Mouse (Mus musculus) bone marrow, adult 2 months (tissue): ENCODE measurements at regions not wholly inside any gene's neighbourhood (a gene's known extent, or its start where the extent isn't known, plus 50 kb on each side); places are given as distances from the start of the nearest gene placed in this dataset.

Experiments used
- H3K27ac ChIP-seq: fragments of 200-500 bp; 2 replicates; pipeline ENCODE4 v1.5.1; 2012; ENCODE audit warnings: low read depth, mild to moderate bottlenecking, control low read depth, inconsistent platforms, low read length; ENCODE audit not compliant: control insufficient read depth, poor library complexity, insufficient read depth
- H3K4me1 ChIP-seq: fragments of 200-500 bp; 2 replicates; pipeline ENCODE4 v1.6.1; 2011; ENCODE audit warnings: low read length; ENCODE audit not compliant: control insufficient read depth, insufficient read depth
- H3K4me3 ChIP-seq: fragments of 200-500 bp; replicated peaks from 2 replicates; pipeline ENCODE3; 2011; ENCODE audit warnings: mild to moderate bottlenecking, low read depth, low read length, control low read depth; ENCODE audit not compliant: control insufficient read depth
- CTCF ChIP-seq: fragments of 200-500 bp; IDR thresholded peaks from 2 replicates; pipeline ENCODE4 v1.5.1; 2011; ENCODE audit warnings: low read length, control low read depth; ENCODE audit not compliant: control insufficient read depth, insufficient read depth
- POLR2A ChIP-seq: fragments of 200-500 bp; IDR thresholded peaks from 2 replicates; pipeline ENCODE4 v1.6.1; 2011; ENCODE audit warnings: low read depth, mild to moderate bottlenecking, control low read depth, low read length, borderline replicate concordance; ENCODE audit not compliant: control insufficient read depth
- WGBS: fragments of 180-500 bp; shearing (Covaris S2); methylation state at CpG from one replicate; pipeline ENCODE4 v1.1.7; 2018; 5-methylcytosine and 5-hydroxymethylcytosine counted together

- no peak for TF ChIP-seq POLR2A
- TF ChIP-seq CTCF, result no peak
- WGBS, result 84% methylated on average over 8 of the region's 8 CpGs
Observed at GRCm38 (mm10) chr1:186572651-186573050, 133.1 kb downstream of the Tgfb2 start.

GRCm38 (mm10) chr1:186572092-186572491 is 133.7 kb downstream of the Tgfb2 start:
- no peak for TF ChIP-seq POLR2A
- no peak for TF ChIP-seq CTCF
- Histone ChIP-seq H3K4me3 (no peak overlapping the region), H3K4me1 (no peaks in the 10 kb centered on the region; the same call in 1 of the 2 replicates), H3K27ac (no peak overlapping the region)
- WGBS, result 48% methylated on average over 4 of the region's 4 CpGs

More at GRCm38 (mm10) chr1:186572651-186573050, 133.1 kb downstream of the Tgfb2 start:
- Histone ChIP-seq H3K4me1 (no peaks in the 10 kb centered on the region; the same call in 1 of the 2 replicates), H3K27ac (no peak overlapping the region), H3K4me3 (no peak overlapping the region)

DNA sequence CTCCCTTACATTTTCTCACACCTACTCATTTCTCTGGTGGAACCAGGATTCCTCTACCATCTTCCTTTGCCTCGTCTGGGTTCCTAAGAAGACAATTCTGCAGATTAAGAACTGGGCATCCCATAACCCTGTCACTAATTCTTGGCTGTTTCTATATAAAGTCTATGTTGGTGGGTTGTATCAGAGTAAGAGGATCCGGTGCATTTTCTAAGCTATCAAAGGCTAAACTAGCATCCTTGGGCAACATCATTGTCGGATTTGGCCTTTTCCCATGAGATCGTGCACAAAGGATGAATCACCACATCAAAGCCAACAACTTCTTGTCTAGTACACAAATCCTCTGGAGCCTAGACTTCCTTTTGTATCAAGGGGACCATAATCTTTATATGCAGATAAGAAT is 137.3 kb downstream of the Tgfb2 start:
- TF ChIP-seq CTCF, result no peak
- no peak for TF ChIP-seq POLR2A
- Histone ChIP-seq H3K4me1 (no peaks in the 10 kb centered on the region), H3K27ac (no peak overlapping the region), H3K4me3 (no peak overlapping the region)
- 81% methylated on average over 4 of the region's 4 CpGs for WGBS

DNA sequence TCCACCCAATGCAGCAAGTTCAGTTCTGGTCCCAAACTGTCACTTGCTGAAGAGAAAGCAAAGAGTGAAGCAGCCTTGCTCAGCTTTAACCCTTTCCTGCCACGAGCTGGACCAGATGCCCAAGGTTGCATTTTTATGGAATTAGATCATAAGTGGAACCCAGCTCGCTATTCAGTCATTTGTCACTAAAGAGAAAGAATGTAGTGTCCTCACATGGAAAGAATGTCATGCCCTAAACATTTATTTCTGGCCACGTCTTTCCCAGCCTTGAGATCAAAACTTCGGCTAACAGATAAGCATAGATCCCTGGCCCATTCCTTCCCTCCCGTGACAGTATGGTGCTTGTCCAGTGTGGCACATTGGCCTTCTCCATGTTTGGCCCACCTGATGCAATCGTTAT is 137.7 kb downstream of the Tgfb2 start:
- H3K4me3 ChIP-seq, result no peak overlapping the region
- no peak overlapping the region for H3K27ac ChIP-seq
- no peak for TF ChIP-seq POLR2A
- no peaks in the 10 kb centered on the region for H3K4me1 ChIP-seq
- whole genome bisulfite sequencing, result 72% methylated on average over 6 of the region's 6 CpGs

- Histone ChIP-seq H3K4me3 (no peak overlapping the region), H3K27ac (no peak overlapping the region), H3K4me1 (no peaks in the 10 kb centered on the region)
- WGBS, result 7% methylated on average over 15 of the region's 15 CpGs
- TF ChIP-seq CTCF, result no peak
- TF ChIP-seq POLR2A, result no peak
Observed at GRCm38 (mm10) chr1:186567136-186567826, 138.5 kb downstream of the Tgfb2 start.

DNA sequence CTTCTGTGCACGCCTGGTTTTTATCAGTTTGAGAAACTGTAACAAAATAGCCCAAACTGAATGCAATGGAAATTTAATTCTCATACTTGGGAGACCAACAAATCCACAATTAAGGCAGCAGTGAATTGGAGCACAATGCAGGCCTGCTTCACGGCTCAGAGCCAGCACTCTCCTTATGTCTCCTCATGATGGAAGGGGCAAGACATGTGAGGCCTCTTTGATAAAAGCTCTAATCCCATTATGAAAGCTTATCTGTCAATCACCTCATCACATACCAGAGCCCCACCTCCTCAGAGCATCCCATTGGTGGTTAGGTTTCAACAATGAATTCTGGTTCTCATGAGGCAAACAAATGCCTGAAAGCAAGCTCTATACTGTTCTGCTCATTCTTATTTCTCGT is 143.8 kb downstream of the Tgfb2 start:
- H3K27ac ChIP-seq, result no peak overlapping the region
- no peaks in the 10 kb centered on the region for H3K4me1 ChIP-seq
- WGBS, result 73% methylated on average over 3 of the region's 3 CpGs
- TF ChIP-seq CTCF (no peak), POLR2A (no peak)
- H3K4me3 ChIP-seq, result no peak overlapping the region

DNA sequence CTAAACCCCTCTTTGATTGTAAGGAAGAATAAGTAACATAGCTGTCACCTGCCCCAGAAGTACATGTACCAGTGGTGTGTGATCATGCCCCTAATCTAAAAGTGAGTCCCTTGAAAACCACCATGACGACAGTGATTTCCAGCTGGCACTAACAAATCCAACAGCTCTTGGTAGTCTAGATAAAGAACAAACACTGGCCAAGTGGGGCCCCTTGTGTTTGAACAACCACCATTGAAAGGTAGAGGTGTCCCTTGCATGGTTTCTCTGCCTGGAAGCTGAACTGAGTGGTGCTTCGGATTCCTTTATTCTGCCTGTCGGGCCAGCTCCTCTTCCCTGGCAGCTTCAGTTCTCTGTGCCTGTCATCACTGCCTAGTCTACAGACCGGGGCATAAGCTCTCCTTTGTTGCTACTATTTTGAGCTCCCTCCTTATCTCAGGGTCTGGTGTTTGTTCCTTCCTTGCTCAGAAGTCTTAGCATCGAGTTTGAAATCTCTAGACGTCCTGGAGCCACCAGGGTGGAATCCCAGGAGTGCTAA is 150.3 kb downstream of the Tgfb2 start:
- H3K4me1 ChIP-seq, result no peaks in the 10 kb centered on the region; the same call in 1 of the 2 replicates
- 56% methylated on average over 6 of the region's 6 CpGs for WGBS
- TF ChIP-seq POLR2A, result no peak
- TF ChIP-seq CTCF, result no peak
- H3K27ac ChIP-seq, result no peak overlapping the region
- H3K4me3 ChIP-seq, result no peak overlapping the region

DNA sequence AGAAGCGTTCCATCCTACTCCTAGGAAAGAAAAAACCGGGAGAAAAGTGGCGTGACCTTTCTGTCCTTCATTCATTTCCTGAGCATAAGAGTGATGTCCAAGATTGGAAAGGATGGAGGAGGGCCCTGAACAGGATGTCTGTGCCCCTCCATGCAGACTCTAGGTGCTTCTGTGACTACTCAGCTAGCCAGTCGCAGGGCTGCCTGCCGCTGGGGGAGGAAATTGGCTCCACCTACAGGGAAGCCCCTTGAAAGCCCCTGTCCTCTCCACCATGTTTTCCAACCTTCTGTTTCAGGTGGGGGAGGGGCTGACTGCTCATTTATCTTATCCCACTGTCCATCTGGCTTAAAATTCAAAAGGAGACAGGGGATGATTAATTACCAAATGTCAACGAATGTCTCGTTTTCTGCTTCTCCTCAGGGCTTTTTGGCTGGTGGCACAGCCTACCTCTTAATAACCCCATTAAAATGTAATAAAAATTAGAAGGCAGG is 151.2 kb downstream of the Tgfb2 start:
- no peak overlapping the region for H3K27ac ChIP-seq
- WGBS, result 65% methylated on average over 7 of the region's 7 CpGs
- H3K4me1 ChIP-seq, result no peaks in the 10 kb centered on the region; the same call in 1 of the 2 replicates
- no peak overlapping the region for H3K4me3 ChIP-seq
- TF ChIP-seq CTCF, result no peak
- TF ChIP-seq POLR2A, result no peak

DNA sequence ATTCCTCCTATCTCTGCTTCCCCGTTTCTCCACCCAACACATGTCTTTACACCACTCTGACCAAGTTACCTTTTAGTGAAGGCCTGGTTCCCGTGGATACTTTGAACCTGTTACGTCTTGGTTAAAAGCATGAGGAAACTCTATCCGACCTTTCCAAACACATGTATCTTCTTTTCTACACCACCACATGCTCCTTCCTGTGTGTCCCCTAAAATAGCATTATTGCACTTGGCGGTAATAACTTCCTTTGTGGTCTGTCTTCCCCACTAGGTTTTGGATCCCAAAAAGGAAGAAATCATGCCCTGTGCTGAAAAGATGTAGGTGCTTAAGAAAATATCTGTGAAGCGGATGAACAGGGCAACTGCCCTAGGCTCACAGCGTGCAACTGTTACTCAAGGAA is 153.1 kb downstream of the Tgfb2 start:
- H3K4me1 ChIP-seq, result no peaks in the 10 kb centered on the region; the same call in 1 of the 2 replicates
- no peak overlapping the region for H3K27ac ChIP-seq
- 17% methylated on average over 7 of the region's 7 CpGs for WGBS
- TF ChIP-seq POLR2A, result no peak
- no peak for TF ChIP-seq CTCF
- no peak overlapping the region for H3K4me3 ChIP-seq
